Mouse (Mus musculus): Measurements from ENCODE around the gene Gm8011. TPM values are rescaled to one million over a fixed set of nuclear protein-coding genes. Genes with fewer than 3 reads are reported as not detected.
"Not testable (repeated sequence)": the region's sequence is repeated elsewhere in the genome, so short reads cannot be mapped to it uniquely, and the experiment has no call there.

Gene Gm8011
- not detected for total RNA-seq (2021)
- long read RNA-seq, experiment 1, result 0 reads
- long read RNA-seq, experiment 2, result 0 reads

GRCm38 (mm10) chr14:42463581-42463980 is at the start of gene Gm8011:
Gene Gm8011, plus strand, starts transcription at chr14:42463881.
- H3K4me3 ChIP-seq; H3K27ac ChIP-seq; DNase-seq (ENCODE audit: low spot score in 2 of 2): not testable (repeated sequence)

GRCm38 (mm10) chr14:42439573-42439972 is 24.1 kb upstream of the Gm8011 start, which contains the start of gene Gm8005:
Gene Gm8005, minus strand, starts transcription at chr14:42439673.
- not testable (repeated sequence) for DNase-seq (ENCODE audit: low spot score in 2 of 2); H3K27ac ChIP-seq; H3K4me3 ChIP-seq

- H3K27ac ChIP-seq; H3K4me3 ChIP-seq; DNase-seq (ENCODE audit: low spot score in 2 of 2): not testable (repeated sequence)
These were observed 38.6 kb downstream of the Gm8011 start, which contains the start of gene Gm8020 for GRCm38 (mm10) chr14:42502249-42502648. Gene Gm8020, minus strand, starts transcription at chr14:42502349.

Other genes starting within 250 kb of the Gm8011 start
- not detected for gene Gm17026, start 203.8 kb upstream of the Gm8011 start, total RNA-seq (2021)
- not detected for gene Gm9611, start 166.5 kb upstream of the Gm8011 start, total RNA-seq (2021)
- gene Gm7995, start 153.7 kb upstream of the Gm8011 start, total RNA-seq (2021), result not detected
- not detected for gene Gm8005, start 24.2 kb upstream of the Gm8011 start, total RNA-seq (2021)
- gene Gm8020, start 38.5 kb downstream of the Gm8011 start, total RNA-seq (2021), result not detected
- gene Gm8024, start 60.4 kb downstream of the Gm8011 start, total RNA-seq (2021), result not detected
- not detected for gene Gm17124, start 136.0 kb downstream of the Gm8011 start, total RNA-seq (2021)
- not detected for gene Gm3633, start 178.0 kb downstream of the Gm8011 start, total RNA-seq (2021)
- not detected for gene Gm10378, start 192.1 kb downstream of the Gm8011 start, total RNA-seq (2021)